8 mouse cellular contexts compared by ENCODE assay signal in the genomic region with DNA sequence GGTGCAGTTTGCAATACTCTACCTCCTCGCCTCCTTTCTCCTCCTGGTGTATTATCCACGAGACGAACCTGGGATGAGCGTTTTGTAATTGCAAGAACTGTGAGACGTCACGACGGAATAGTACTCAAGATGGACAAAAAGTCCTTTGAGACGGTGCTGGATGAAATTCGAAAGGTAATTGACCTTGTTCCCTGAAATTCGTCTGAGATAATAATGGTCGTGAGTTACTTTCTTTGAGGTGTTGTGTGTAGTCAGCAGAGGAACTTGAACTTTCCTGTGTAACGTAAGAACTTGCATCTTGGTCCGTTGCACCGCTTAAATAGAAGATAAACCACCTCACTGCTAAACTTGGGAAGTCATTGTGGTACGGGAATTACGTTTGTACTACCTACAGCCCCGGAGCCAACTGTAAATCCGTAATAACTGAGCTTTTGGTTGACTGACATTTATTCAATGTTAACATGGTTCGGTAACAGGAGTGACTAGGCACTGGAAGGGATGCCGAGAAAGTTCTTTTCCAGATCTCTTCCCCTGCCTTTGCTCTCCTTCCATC. TPM values are rescaled to one million over a fixed set of nuclear protein-coding genes. Genes with fewer than 3 reads are reported as not detected.
DNase-seq lines count a peak whose midpoint lies in the region; ATAC-seq lines count a peak whose summit lies in the region.

No protein-coding gene starts in this region.

- H3K4me2 ChIP-seq in intestine, embryonic 15.5 days (replicated peaks), result peak overlapping the region; percentile 62
- peak overlapping the region; percentile 59 for H3K4me2 ChIP-seq in neural tube, embryonic 14.5 days (ENCODE audit: low read depth, low read length)

- H3K9me3 ChIP-seq in intestine, embryonic 15.5 days, result no peaks in the 10 kb centered on the region
- no peaks in the 10 kb centered on the region for H3K9me3 ChIP-seq in neural tube, embryonic 14.5 days (ENCODE audit: control insufficient read depth, low read length)

- peaks cover 19% of the 10 kb centered on the region for H3K4me1 ChIP-seq in intestine, embryonic 15.5 days (replicated peaks)
- H3K4me1 ChIP-seq in neural tube, embryonic 14.5 days (ENCODE audit: control insufficient read depth, insufficient read depth, low read length), result peaks cover 31% of the 10 kb centered on the region

- H3K27ac ChIP-seq in intestine, embryonic 15.5 days, result peak overlapping the region; percentile 81; the same call in 1 of the 2 replicates
- peak overlapping the region; percentile 93 for H3K27ac ChIP-seq in neural tube, embryonic 14.5 days (ENCODE audit: low read depth, low read length)

- peak overlapping the region; percentile 96 for H3K4me3 ChIP-seq in intestine, embryonic 15.5 days (replicated peaks)
- peak overlapping the region; percentile 81 for H3K4me3 ChIP-seq in neural tube, embryonic 14.5 days (ENCODE audit: low read depth, low read length)

- WGBS in intestine, embryonic 15.5 days, result under 1% methylated on average over 20 of the region's 20 CpGs
- WGBS in neural tube, embryonic 14.5 days, result under 1% methylated on average over 20 of the region's 20 CpGs

- peak overlapping the region; percentile 89 for H3K9ac ChIP-seq in intestine, embryonic 15.5 days
- peak overlapping the region; percentile 74 for H3K9ac ChIP-seq in neural tube, embryonic 14.5 days (replicated peaks; ENCODE audit: low read depth, low read length)

- DNase-seq in frontal cortex, postnatal 25 days (ENCODE audit: low spot score in 2 of 2), result no peak
- peak; percentile 14 for DNase-seq in thymus, postnatal 25 days
- no peak for DNase-seq in thymus, postnatal 0 days (ENCODE audit: low spot score)
- DNase-seq in left cerebral cortex, adult 8-10 months (ENCODE audit: low spot score in 2 of 2), result no peak

- H3K36me3 ChIP-seq in intestine, embryonic 15.5 days, result peaks cover 3% of the 10 kb centered on the region; the same call in 1 of the 2 replicates
- H3K36me3 ChIP-seq in neural tube, embryonic 14.5 days (ENCODE audit: control insufficient read depth, insufficient read depth, low read length), result peaks cover 8% of the 10 kb centered on the region; the same call in 1 of the 2 replicates

- peak; percentile 9; the same call in 1 of the 2 replicates for ATAC-seq in frontal cortex, adult (ENCODE audit: low TSS enrichment)
- no peak for ATAC-seq in intestine, embryonic 15.5 days
- no peak for ATAC-seq in neural tube, embryonic 14.5 days (ENCODE audit: low read depth)
- no peak for ATAC-seq in monocyte, adult 5-6 weeks (replicated peaks; ENCODE audit: insufficient number of reproducible peaks, low FRiP score, low TSS enrichment, poor library complexity, severe bottlenecking)

- H3K27me3 ChIP-seq in intestine, embryonic 15.5 days (replicated peaks), result no peaks in the 10 kb centered on the region
- H3K27me3 ChIP-seq in neural tube, embryonic 14.5 days (ENCODE audit: control insufficient read depth, insufficient read depth, low read length), result no peaks in the 10 kb centered on the region

RNA-seq across cellular contexts. Expression of a gene that starts 0.8 kb away (rescaled TPM):
- 12.3 and 19.1 TPM in 2 replicates for polyA plus RNA-seq in thymus, postnatal 0 days (2015; fragmentation: Nextera tagmentation; extraction: Ambion mirVana)
- 14.2 and 15.0 TPM in 2 replicates for polyA plus RNA-seq in intestine, embryonic 15.5 days (2015; fragmentation: Nextera tagmentation; extraction: Ambion mirVana)
- 19.4 and 23.9 TPM in 2 replicates for polyA plus RNA-seq in neural tube, embryonic 14.5 days (2014; fragmentation: Nextera tagmentation; extraction: Ambion mirVana)
- 7.4 to 10.4 TPM (median 8.1 TPM) in 3 replicates for total RNA-seq in monocyte, adult 5-6 weeks (2017)
- total RNA-seq in left cerebral cortex, adult 8-10 months (2022), result 10 to 100 TPM; 18.0 to 20.6 (median 19.4) TPM

RNA-seq across cellular contexts. Expression of a gene that starts 1.1 kb away (rescaled TPM):
- 6.3 and 6.7 TPM in 2 replicates for polyA plus RNA-seq in thymus, postnatal 0 days (2015; fragmentation: Nextera tagmentation; extraction: Ambion mirVana)
- 14.8 and 16.0 TPM in 2 replicates for polyA plus RNA-seq in intestine, embryonic 15.5 days (2015; fragmentation: Nextera tagmentation; extraction: Ambion mirVana)
- 9.9 and 12.0 TPM in 2 replicates for polyA plus RNA-seq in neural tube, embryonic 14.5 days (2014; fragmentation: Nextera tagmentation; extraction: Ambion mirVana)
- total RNA-seq in monocyte, adult 5-6 weeks (2017), result 18.1 to 22.5 TPM (median 19.7 TPM) in 3 replicates
- total RNA-seq in left cerebral cortex, adult 8-10 months (2022), result 10 to 100 TPM in 3 of 4 experiments, 1 to 10 TPM in 1; 9.6 to 12.8 (median 12.1) TPM

RNA-seq across cellular contexts. Expression of a gene that starts 24.2 kb away (rescaled TPM):
- polyA plus RNA-seq in thymus, postnatal 0 days (2015; fragmentation: Nextera tagmentation; extraction: Ambion mirVana), result not detected in 2 replicates
- 0.09 and 0.15 TPM in 2 replicates for polyA plus RNA-seq in intestine, embryonic 15.5 days (2015; fragmentation: Nextera tagmentation; extraction: Ambion mirVana)
- 0.19 TPM in 1 of 2 replicates, not detected in the other for polyA plus RNA-seq in neural tube, embryonic 14.5 days (2014; fragmentation: Nextera tagmentation; extraction: Ambion mirVana)
- 0.53 TPM in 1 of 3 replicates, not detected in the others for total RNA-seq in monocyte, adult 5-6 weeks (2017)
- total RNA-seq in left cerebral cortex, adult 8-10 months (2022), result under 1 TPM; 0.41 to 0.99 (median 0.53) TPM
